Comparison of ENCODE assay signal across 10 mouse cellular contexts in genomic region chr11:33202972-33203371, GRCm38 (mm10). TPM values are rescaled to one million over a fixed set of nuclear protein-coding genes. Genes with fewer than 3 reads are reported as not detected.
DNase-seq lines count a peak whose midpoint lies in the region; ATAC-seq and TF ChIP-seq lines count a peak whose summit lies in the region.
"Had no signal": no experiment of that assay in that cellular context is flagged by ENCODE, and none has a peak within 500 bp of the region (broad histone marks: within the 10 kb centered on the region; RNA-seq: fewer than 3 reads in every experiment).

No protein-coding gene starts in this region.

- H3K4me3 ChIP-seq in embryonic facial prominence, embryonic 12.5 days = peak overlapping the region; percentile 32
- H3K4me3 ChIP-seq in hindbrain, postnatal 0 days (ENCODE audit: low read length) = peak overlapping the region; percentile 40
- H3K4me3 ChIP-seq in midbrain, embryonic 16.5 days (ENCODE audit: low read depth, low read length) = 0 out of 2 replicates have a peak overlapping the region, but pooled peaks have one; percentile 7

- under 1% methylated on average over 31 of the region's 47 CpGs for WGBS in embryonic facial prominence, embryonic 12.5 days
- WGBS in hindbrain, postnatal 0 days = under 1% methylated on average over 47 of the region's 47 CpGs
- 2% methylated on average over 45 of the region's 47 CpGs for whole genome bisulfite sequencing in midbrain, embryonic 16.5 days

- intact Hi-C loops in heart, postnatal 25 days (cut with DNase I) = no loop called here
- intact Hi-C loops in left cerebral cortex, postnatal 10 days (cut with DNase I) = no loop called here

- H3K36me3 ChIP-seq in embryonic facial prominence, embryonic 12.5 days = no peaks in the 10 kb centered on the region
- H3K36me3 ChIP-seq in hindbrain, postnatal 0 days (ENCODE audit: insufficient read depth, low read length) = no peaks in the 10 kb centered on the region
- no peaks in the 10 kb centered on the region for H3K36me3 ChIP-seq in midbrain, embryonic 16.5 days (ENCODE audit: control insufficient read depth, insufficient read depth, low read length)

- no peak for TF ChIP-seq CTCF in hindbrain, postnatal 0 days (IDR thresholded peaks at IDR 0.05; ENCODE audit: low read depth)

- H3K27me3 ChIP-seq in embryonic facial prominence, embryonic 12.5 days = peaks cover 91% of the 10 kb centered on the region
- H3K27me3 ChIP-seq in hindbrain, postnatal 0 days (ENCODE audit: insufficient read depth, low read length) = peaks cover 66% of the 10 kb centered on the region
- peaks cover 44% of the 10 kb centered on the region for H3K27me3 ChIP-seq in midbrain, embryonic 16.5 days (ENCODE audit: control insufficient read depth, insufficient read depth, low read depth, low read length)

- H3K4me2 ChIP-seq in embryonic facial prominence, embryonic 12.5 days (replicated peaks) = peak overlapping the region; percentile 49
- H3K4me2 ChIP-seq in hindbrain, postnatal 0 days (ENCODE audit: low read depth, low read length) = peak overlapping the region; percentile 41
- peak overlapping the region; percentile 30; the same call in 1 of the 2 replicates for H3K4me2 ChIP-seq in midbrain, embryonic 16.5 days (ENCODE audit: low read length)

- H3K9me3 ChIP-seq in embryonic facial prominence, embryonic 12.5 days = no peaks in the 10 kb centered on the region
- H3K9me3 ChIP-seq in hindbrain, postnatal 0 days (ENCODE audit: low read length) = no peaks in the 10 kb centered on the region
- H3K9me3 ChIP-seq in midbrain, embryonic 16.5 days (replicated peaks; ENCODE audit: control insufficient read depth, low read length, poor library complexity, severe bottlenecking) = no peaks in the 10 kb centered on the region

- no peak overlapping the region for H3K27ac ChIP-seq in embryonic facial prominence, embryonic 12.5 days
- H3K27ac ChIP-seq in hindbrain, postnatal 0 days = peak overlapping the region; percentile 75
- no peak overlapping the region for H3K27ac ChIP-seq in midbrain, embryonic 16.5 days (ENCODE audit: low read length)

- no peak for ATAC-seq in embryonic facial prominence, embryonic 12.5 days (ENCODE audit: insufficient number of reproducible peaks, insufficient read depth, low FRiP score, low TSS enrichment)
- ATAC-seq in hindbrain, postnatal 0 days = peak; percentile 4; the same call in 1 of the 2 replicates
- ATAC-seq in midbrain, embryonic 16.5 days = peak; percentile 26; the same call in 1 of the 2 replicates
- ATAC-seq: Patski had no signal

- no peak overlapping the region for H3K9ac ChIP-seq in embryonic facial prominence, embryonic 12.5 days
- H3K9ac ChIP-seq in hindbrain, postnatal 0 days (replicated peaks; ENCODE audit: low read length) = peak overlapping the region; percentile 51
- no peak overlapping the region for H3K9ac ChIP-seq in midbrain, embryonic 16.5 days (ENCODE audit: low read depth, low read length)

- peak; percentile 10 for DNase-seq in heart, postnatal 4 days
- no peak for DNase-seq in heart, postnatal 25 days (ENCODE audit: low spot score)
- DNase-seq in hindbrain, postnatal 0 days (ENCODE audit: low spot score) = no peak
- DNase-seq in adrenal gland, adult 18-20 months (ENCODE audit: low spot score in 2 of 2) = no peak
- no peak for DNase-seq in left cerebral cortex, postnatal 10 days (ENCODE audit: extremely low spot score in 1 of 2, low spot score in 2 of 2)
- no peak for DNase-seq in lung, postnatal 14 days

- peaks cover 15% of the 10 kb centered on the region for H3K4me1 ChIP-seq in embryonic facial prominence, embryonic 12.5 days
- H3K4me1 ChIP-seq in hindbrain, postnatal 0 days (ENCODE audit: insufficient read depth, low read length) = no peaks in the 10 kb centered on the region
- peaks cover 2% of the 10 kb centered on the region; the same call in 1 of the 2 replicates for H3K4me1 ChIP-seq in midbrain, embryonic 16.5 days (ENCODE audit: control insufficient read depth, insufficient read depth, low read length)

RNA-seq across cellular contexts. Expression of gene Tlx3, which starts 0.4 kb away (rescaled TPM):
- not detected for total RNA-seq in heart, postnatal 4 days (2021)
- not detected for total RNA-seq in heart, postnatal 25 days (2021)
- 6.6 and 9.1 TPM in 2 replicates for polyA plus RNA-seq in embryonic facial prominence, embryonic 12.5 days (2016; fragmentation: Nextera tagmentation; extraction: Ambion mirVana)
- 39.4 and 39.6 TPM in 2 replicates for total RNA-seq in hindbrain, postnatal 0 days (2014; rRNA removed)
- 11.3 and 14.5 TPM in 2 replicates for polyA plus RNA-seq in hindbrain, postnatal 0 days (2015; fragmentation: Nextera tagmentation; extraction: Ambion mirVana)
- 0.85 and 0.89 TPM in 2 replicates for polyA plus RNA-seq in midbrain, embryonic 16.5 days (2015; fragmentation: Nextera tagmentation; extraction: Ambion mirVana)
- under 1 TPM in 1 of 2 experiments, not detected in 1; 0.19 TPM for total RNA-seq in adrenal gland, adult 18-20 months (2021)
- not detected for total RNA-seq in left cerebral cortex, postnatal 10 days (2021)
- total RNA-seq: left cerebral cortex, adult 18-20 months had no signal

RNA-seq across cellular contexts. Expression of gene Npm1, which starts 40.0 kb away (rescaled TPM):
- 100 to 1,000 TPM; 272 to 297 TPM for total RNA-seq in heart, postnatal 4 days (2021)
- 100 to 1,000 TPM; 138 to 153 TPM for total RNA-seq in heart, postnatal 25 days (2021)
- 922 and 970 TPM in 2 replicates for polyA plus RNA-seq in embryonic facial prominence, embryonic 12.5 days (2016; fragmentation: Nextera tagmentation; extraction: Ambion mirVana)
- total RNA-seq in hindbrain, postnatal 0 days (2014; rRNA removed) = 143 and 182 TPM in 2 replicates
- 395 and 396 TPM in 2 replicates for polyA plus RNA-seq in hindbrain, postnatal 0 days (2015; fragmentation: Nextera tagmentation; extraction: Ambion mirVana)
- 349 and 380 TPM in 2 replicates for polyA plus RNA-seq in midbrain, embryonic 16.5 days (2015; fragmentation: Nextera tagmentation; extraction: Ambion mirVana)
- total RNA-seq in adrenal gland, adult 18-20 months (2021) = 100 to 1,000 TPM; 224 to 282 TPM
- 100 to 1,000 TPM; 202 to 219 TPM for total RNA-seq in left cerebral cortex, postnatal 10 days (2021)

RNA-seq across cellular contexts. Expression of gene Fgf18, which starts 55.8 kb away (rescaled TPM):
- total RNA-seq in heart, postnatal 4 days (2021) = 10 to 100 TPM; 11.1 to 14.1 TPM
- total RNA-seq in heart, postnatal 25 days (2021) = 1 to 10 TPM; 5.1 to 6.0 TPM
- polyA plus RNA-seq in embryonic facial prominence, embryonic 12.5 days (2016; fragmentation: Nextera tagmentation; extraction: Ambion mirVana) = 11.5 and 17.2 TPM in 2 replicates
- 6.3 and 10.1 TPM in 2 replicates for total RNA-seq in hindbrain, postnatal 0 days (2014; rRNA removed)
- polyA plus RNA-seq in hindbrain, postnatal 0 days (2015; fragmentation: Nextera tagmentation; extraction: Ambion mirVana) = 10.0 and 10.3 TPM in 2 replicates
- polyA plus RNA-seq in midbrain, embryonic 16.5 days (2015; fragmentation: Nextera tagmentation; extraction: Ambion mirVana) = 2.7 and 4.8 TPM in 2 replicates
- 1 to 10 TPM; 1.3 to 2.0 TPM for total RNA-seq in adrenal gland, adult 18-20 months (2021)
- total RNA-seq in left cerebral cortex, postnatal 10 days (2021) = 1 to 10 TPM; 5.8 to 7.0 TPM

Comparison
In these comparisons a context has a peak if more than half of its experiments do, and no peak if none do; other contexts are left out.
1. RNA of gene Tlx3, which starts 0.4 kb away (total RNA-seq): 39.4 to 39.6 TPM in hindbrain, postnatal 0 days; 0.19 TPM in adrenal gland, adult 18-20 months, not detected in heart, postnatal 4 days, not detected in heart, postnatal 25 days and not detected in left cerebral cortex, postnatal 10 days; every median in the first group is over 10 times any median in the second.
2. Peak in every context shown above with its lines, with median percentiles within 50 percentile points of each other: H3K4me2 ChIP-seq and H3K4me3 ChIP-seq.